Mouse (Mus musculus) brain, embryonic 14.5 days (tissue): ENCODE measurements at regions not wholly inside any gene's neighbourhood (a gene's known extent, or its start where the extent isn't known, plus 50 kb on each side); places are given as distances from the start of the nearest gene placed in this dataset.

ENCODE experiments used
- DNase-seq: peaks from one replicate; pipeline ENCODE4 v3.0.0-alpha.2; 2011; ENCODE audit warnings: low read depth
- CTCF ChIP-seq: fragments of 200-500 bp; IDR thresholded peaks from 2 replicates; pipeline ENCODE4 v1.5.1; 2012; ENCODE audit warnings: inconsistent platforms, mild to moderate bottlenecking, moderate library complexity, borderline replicate concordance; ENCODE audit not compliant: insufficient read depth, insufficient read length; ENCODE audit errors: extremely low read depth
- POLR2A ChIP-seq: fragments of 200-500 bp; IDR thresholded peaks from 2 replicates; pipeline ENCODE4 v1.6.1; 2012; ENCODE audit warnings: mild to moderate bottlenecking, inconsistent platforms, borderline replicate concordance; ENCODE audit not compliant: poor library complexity, insufficient read depth, insufficient read length, severe bottlenecking; ENCODE audit errors: extremely low read depth

DNA sequence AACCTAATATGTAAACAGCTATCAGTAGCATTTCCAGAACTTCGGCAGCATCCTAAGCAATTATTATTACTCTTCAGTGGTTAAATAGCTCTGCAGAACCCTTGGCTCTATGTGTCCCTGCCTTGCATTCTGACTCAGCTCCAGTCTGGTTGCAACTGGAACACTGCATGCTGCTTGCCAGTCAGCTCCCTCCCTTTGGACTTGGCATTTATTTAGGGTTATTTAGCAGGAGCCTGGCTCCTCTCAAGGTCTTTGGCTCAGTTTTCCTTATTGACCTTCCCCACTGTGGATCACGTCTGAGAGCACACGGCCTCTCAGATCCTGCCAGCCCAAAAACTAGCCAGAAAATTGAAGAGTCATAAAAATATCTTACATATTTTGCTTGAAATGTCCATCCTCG lies 217.4 kb downstream of the Speer2 start:
- TF ChIP-seq POLR2A = no peak
- TF ChIP-seq CTCF = no peak
- DNase-seq = peak; percentile 32

DNA sequence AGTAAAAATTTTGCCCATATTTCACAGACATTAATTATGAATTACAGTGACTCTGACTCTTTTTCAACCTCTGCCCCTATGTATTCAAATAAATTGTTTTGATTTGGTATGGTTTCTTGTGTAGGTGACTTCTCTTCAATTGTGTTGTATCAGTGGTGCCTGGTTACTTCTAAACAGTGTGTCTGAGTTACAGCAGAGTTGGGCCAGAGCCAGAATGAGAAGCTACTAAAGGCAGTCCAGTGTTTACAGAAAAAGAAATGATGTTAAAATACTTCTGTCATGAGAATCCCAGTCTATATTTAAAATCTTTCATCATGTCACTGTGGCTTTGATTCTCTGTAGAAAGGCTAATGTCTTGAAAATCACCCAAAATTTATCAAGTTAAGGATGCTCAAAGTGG lies 255.8 kb downstream of the Speer2 start:
- TF ChIP-seq POLR2A = no peak
- no peak for TF ChIP-seq CTCF
- no peak for DNase-seq

DNA sequence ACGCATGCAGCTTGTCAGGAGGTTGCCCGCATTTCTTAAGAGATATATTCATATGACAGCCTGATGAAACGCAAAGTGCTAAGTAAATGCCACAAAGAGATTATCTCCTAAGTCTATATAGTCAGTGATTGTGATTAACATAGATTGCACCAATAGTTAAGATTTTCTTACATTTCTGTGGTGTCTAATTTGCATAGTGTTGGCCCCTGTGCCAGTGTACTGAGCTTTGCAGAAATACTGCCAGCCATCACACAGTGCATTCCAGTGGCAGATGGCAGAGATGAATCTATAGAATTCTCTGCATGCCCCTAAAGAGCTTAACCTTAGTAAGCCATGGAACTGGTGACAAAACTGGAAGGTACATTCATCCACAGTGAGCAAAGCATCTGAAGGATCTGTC lies 262.6 kb downstream of the Speer2 start:
- TF ChIP-seq POLR2A (no peak), CTCF (no peak)
- peak; percentile 59 for DNase-seq

- peak; percentile 80 for DNase-seq
- no peak for TF ChIP-seq POLR2A
- TF ChIP-seq CTCF = no peak
Observed at GRCm38 (mm10) chr16:69577205-69577604, 286.3 kb downstream of the Speer2 start.

- no peak for DNase-seq
- TF ChIP-seq POLR2A (no peak), CTCF (no peak)
Observed at GRCm38 (mm10) chr16:69568189-69568588, 295.4 kb downstream of the Speer2 start.

GRCm38 (mm10) chr16:69567420-69568179 lies 295.9 kb downstream of the Speer2 start:
- DNase-seq = peak; percentile 86

More at GRCm38 (mm10) chr16:69567420-69568179, 295.9 kb downstream of the Speer2 start:
- TF ChIP-seq POLR2A (no peak), CTCF (no peak)
